Mouse (Mus musculus) embryonic facial prominence, embryonic 14.5 days (tissue): ENCODE measurements around the gene A530064D06Rik. TPM values are rescaled to one million over a fixed set of nuclear protein-coding genes. Genes with fewer than 3 reads are reported as not detected.

Source experiments
- ATAC-seq: fragments of 200-750 bp; cut with Nextera tagmentation; 2 replicates; pipeline ENCODE4 v1.8.0; 2017; ENCODE audit warnings: low read depth, moderate number of reproducible peaks, moderate TSS enrichment
- DNase-seq: peaks from one replicate; pipeline ENCODE4 v3.0.0-alpha.2; 2015; ENCODE audit warnings: low spot score
- H3K27ac ChIP-seq: fragments of 300-500 bp; sonication (generic); replicated peaks from 2 replicates; pipeline ENCODE4 v1.5.1; 2014; ENCODE audit warnings: low read depth, mild to moderate bottlenecking, low read length, moderate library complexity
- H3K27me3 ChIP-seq: fragments of 300-500 bp; sonication (generic); replicated peaks from 2 replicates; pipeline ENCODE4 v1.6.1; 2014; ENCODE audit warnings: low read length; ENCODE audit not compliant: control insufficient read depth, insufficient read depth
- H3K36me3 ChIP-seq: fragments of 300-500 bp; sonication (generic); 2 replicates; pipeline ENCODE4 v1.6.1; 2014; ENCODE audit warnings: low read length, mixed read lengths; ENCODE audit not compliant: control insufficient read depth, insufficient read depth
- H3K4me1 ChIP-seq: fragments of 300-500 bp; sonication (generic); 2 replicates; pipeline ENCODE4 v1.6.1; 2014; ENCODE audit warnings: antibody characterized with exemption, low read length; ENCODE audit not compliant: control insufficient read depth, insufficient read depth
- H3K4me2 ChIP-seq: fragments of 300-500 bp; sonication (generic); 2 replicates; pipeline ENCODE4 v1.6.1; 2014; ENCODE audit warnings: low read depth, mild to moderate bottlenecking, low read length, moderate library complexity, mixed read lengths
- H3K4me3 ChIP-seq: fragments of 300-500 bp; sonication (generic); 2 replicates; pipeline ENCODE4 v1.5.1; 2014; ENCODE audit warnings: low read depth, mild to moderate bottlenecking, low read length
- H3K9ac ChIP-seq: fragments of 300-500 bp; sonication (generic); 2 replicates; pipeline ENCODE4 v1.6.1; 2014; ENCODE audit warnings: low read depth, mild to moderate bottlenecking, low read length, moderate library complexity, mixed read lengths
- H3K9me3 ChIP-seq: fragments of 300-500 bp; sonication (generic); 2 replicates; pipeline ENCODE4 v1.6.1; 2016; ENCODE audit warnings: low read length; ENCODE audit not compliant: control insufficient read depth
- WGBS: fragments of 180-500 bp; shearing (Covaris S2); extraction: QIAGEN DNeasy Blood & Tissue Kit; methylation state at CpG from one replicate; pipeline ENCODE4 v1.1.7; 2014; 5-methylcytosine and 5-hydroxymethylcytosine counted together
- polyA plus RNA-seq: library from polyadenylated mRNA; unstranded; fragments of >200 nt; fragmentation: Nextera tagmentation; extraction: Ambion mirVana; gene quantifications from 2 replicates; pipeline ENCODE4 v1.2.1, GENCODE M21; 2014

A530064D06Rik gene
- polyA plus RNA-seq, 1 experiment from 2014 or later: 0.08 TPM

- WGBS: 13% methylated on average over 20 of the region's 21 CpGs
- no peaks in the 10 kb centered on the region for H3K36me3 ChIP-seq
- H3K4me3 ChIP-seq: peak overlapping the region; percentile 30
- H3K27me3 ChIP-seq: peaks cover 46% of the 10 kb centered on the region
- no peak overlapping the region for H3K27ac ChIP-seq
- H3K9me3 ChIP-seq: no peaks in the 10 kb centered on the region
- H3K4me2 ChIP-seq: peak overlapping the region; percentile 46
- H3K9ac ChIP-seq: no peak overlapping the region
- ATAC-seq (peak; percentile 77), DNase-seq (peak; percentile 92)
- peaks cover 31% of the 10 kb centered on the region for H3K4me1 ChIP-seq
Measured at GRCm38 (mm10) chr17:48100441-48101417, 66.3 kb downstream of the A530064D06Rik start.

GRCm38 (mm10) chr17:48099312-48099711 is 67.8 kb downstream of the A530064D06Rik start:
- H3K9ac ChIP-seq: no peak overlapping the region
- no peaks in the 10 kb centered on the region for H3K9me3 ChIP-seq
- H3K36me3 ChIP-seq: no peaks in the 10 kb centered on the region
- no peak overlapping the region for H3K4me3 ChIP-seq
- peaks cover 59% of the 10 kb centered on the region for H3K27me3 ChIP-seq
- ATAC-seq (no peak), DNase-seq (no peak)
- H3K4me2 ChIP-seq: 0 out of 2 replicates have a peak overlapping the region, but pooled peaks have one; percentile 63
- peaks cover 35% of the 10 kb centered on the region for H3K4me1 ChIP-seq
- H3K27ac ChIP-seq: no peak overlapping the region
- WGBS: 17% methylated on average over 11 of the region's 11 CpGs

Other genes starting within 250 kb of the A530064D06Rik start
- 21.0 and 22.7 TPM in 2 replicates for gene Foxp4, start 242.6 kb downstream of the A530064D06Rik start, polyA plus RNA-seq
- not detected in 2 replicates for gene 1700122O11Rik, start 129.0 kb downstream of the A530064D06Rik start, polyA plus RNA-seq
- not detected in 2 replicates for gene 1700067P10Rik, start 78.0 kb downstream of the A530064D06Rik start, polyA plus RNA-seq
- gene 9830107B12Rik, start 21.0 kb downstream of the A530064D06Rik start, polyA plus RNA-seq: not detected in 2 replicates
- 0.08 TPM in 1 of 2 replicates, not detected in the other for gene Trem1, start 65.5 kb upstream of the A530064D06Rik start, polyA plus RNA-seq
- 0.24 TPM in 1 of 2 replicates, not detected in the other for gene Trem3, start 80.5 kb upstream of the A530064D06Rik start, polyA plus RNA-seq
- 0.13 and 0.21 TPM in 2 replicates for gene Treml4, start 97.0 kb upstream of the A530064D06Rik start, polyA plus RNA-seq
- gene Treml2, start 132.2 kb upstream of the A530064D06Rik start, polyA plus RNA-seq: 0.14 and 0.28 TPM in 2 replicates
- 0.07 and 1.0 TPM in 2 replicates for gene B430306N03Rik, start 148.9 kb upstream of the A530064D06Rik start, polyA plus RNA-seq
- gene Trem2, start 179.1 kb upstream of the A530064D06Rik start, polyA plus RNA-seq: 5.4 and 6.6 TPM in 2 replicates
- 0.50 and 1.1 TPM in 2 replicates for gene Treml1, start 192.6 kb upstream of the A530064D06Rik start, polyA plus RNA-seq
- gene Nfya, start 242.6 kb upstream of the A530064D06Rik start, polyA plus RNA-seq: 16.2 and 16.7 TPM in 2 replicates
- 38.1 and 45.7 TPM in 2 replicates for gene Oard1, start 242.7 kb upstream of the A530064D06Rik start, polyA plus RNA-seq